Mouse (Mus musculus) fibroblast of lung, adult 2 months (primary cell): ENCODE results near the gene Ubl4a.
"Not testable (repeated sequence)": the region's sequence is repeated elsewhere in the genome, so short reads cannot be mapped to it uniquely, and the experiment has no call there.

Source experiments
- DNase-seq: peaks from one replicate; pipeline ENCODE4 v3.0.0-alpha.2; 2011; ENCODE audit warnings: low read depth

Gene Ubl4a

DNA sequence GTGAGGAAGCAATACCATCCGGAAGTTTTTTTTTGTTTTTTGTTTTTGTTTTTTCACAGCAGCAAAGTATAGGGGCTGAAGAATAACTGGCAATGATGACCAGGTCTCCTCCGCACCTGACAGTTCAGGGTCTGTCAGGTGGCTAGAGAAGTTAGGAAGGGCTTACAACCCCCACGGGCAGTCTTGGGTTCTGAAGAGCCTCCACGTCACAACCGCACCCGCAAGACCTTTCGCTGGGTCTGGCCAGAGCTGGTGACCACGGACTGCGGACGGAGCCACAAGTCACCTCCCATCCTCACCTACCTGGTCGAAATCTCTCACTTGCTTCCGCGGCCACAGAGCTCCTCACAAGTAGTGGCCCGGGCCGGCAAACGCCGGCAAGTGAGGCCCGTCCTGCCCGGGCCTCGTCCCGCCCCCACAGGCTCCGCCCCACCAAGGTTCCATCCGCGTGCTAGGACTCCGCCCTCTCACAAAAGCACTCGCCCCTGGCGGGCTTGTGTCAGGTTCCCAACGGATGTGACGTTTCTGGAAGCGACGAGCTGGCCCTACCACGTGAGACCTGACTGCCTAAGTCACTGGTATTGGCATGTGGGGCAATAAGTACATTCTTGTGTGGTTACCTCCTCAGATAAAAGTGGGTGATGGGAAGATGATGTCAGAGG is at the start of gene Ubl4a, which contains the start of gene Slc10a3:
Gene Ubl4a (minus strand): TSS at position 331 of the 662 bp plus-strand sequence.
Gene Slc10a3 (minus strand): TSS at position 462 of the 662 bp plus-strand sequence.
- peak; percentile 83 for DNase-seq

DNA sequence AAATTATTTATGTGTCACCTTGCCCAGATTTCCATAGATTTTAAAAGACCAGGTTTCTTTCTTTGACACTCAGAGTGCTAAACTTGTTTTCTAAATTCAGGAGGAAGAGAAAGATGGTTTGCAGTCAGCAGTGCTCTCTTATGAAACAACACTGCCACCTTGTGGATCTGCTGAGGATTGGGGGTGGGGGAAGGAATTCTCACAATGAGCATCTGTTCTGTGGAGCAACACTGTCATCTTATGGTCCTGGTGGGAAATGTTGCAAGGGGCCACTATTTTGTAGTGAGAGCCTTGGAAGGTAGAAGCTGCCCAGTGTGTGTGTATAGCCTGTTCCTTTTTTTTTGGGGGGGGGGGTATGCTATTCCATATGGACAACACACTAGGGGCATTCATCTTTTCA is 40.4 kb upstream of the Ubl4a start:
- no peak for DNase-seq

DNA sequence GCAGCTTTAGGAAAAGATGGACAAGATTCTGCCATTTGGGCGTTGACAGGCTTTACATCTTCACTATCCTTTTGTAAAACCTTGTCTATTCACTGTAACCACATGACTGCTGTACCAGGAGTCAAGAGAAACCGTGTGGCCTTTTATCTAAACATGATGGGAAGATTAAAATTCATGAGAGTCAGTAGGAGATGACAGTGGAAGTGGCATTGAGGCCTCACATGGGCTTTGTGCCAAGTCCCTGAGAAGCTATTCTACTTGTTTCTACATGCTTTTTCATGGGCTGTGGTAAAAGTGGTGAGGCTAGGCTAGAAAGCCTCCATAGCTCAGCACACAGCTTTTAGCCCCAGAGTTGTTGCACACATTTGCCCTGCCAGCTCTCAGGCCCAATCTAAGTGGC is 35.3 kb upstream of the Ubl4a start:
- no peak for DNase-seq

DNA sequence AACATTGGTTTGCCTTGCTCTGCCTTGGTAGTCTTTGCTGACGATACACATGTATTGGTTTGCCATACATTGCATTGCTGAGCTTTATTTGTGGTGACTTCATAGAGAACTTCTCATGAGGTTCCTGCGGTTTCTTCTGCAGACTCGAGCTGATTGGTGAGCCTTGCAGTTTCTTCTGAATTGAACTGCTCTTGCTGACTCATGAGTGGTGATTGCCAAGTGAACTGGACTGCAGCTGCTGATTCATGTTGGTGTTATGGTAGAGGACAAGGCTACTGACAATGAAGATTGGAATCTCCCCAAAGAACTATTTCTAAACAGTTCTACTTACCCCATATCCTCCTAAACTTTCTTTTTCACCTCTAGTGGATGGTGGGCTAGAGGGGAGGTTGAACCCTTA is 27.1 kb upstream of the Ubl4a start:
- DNase-seq = no peak

DNA sequence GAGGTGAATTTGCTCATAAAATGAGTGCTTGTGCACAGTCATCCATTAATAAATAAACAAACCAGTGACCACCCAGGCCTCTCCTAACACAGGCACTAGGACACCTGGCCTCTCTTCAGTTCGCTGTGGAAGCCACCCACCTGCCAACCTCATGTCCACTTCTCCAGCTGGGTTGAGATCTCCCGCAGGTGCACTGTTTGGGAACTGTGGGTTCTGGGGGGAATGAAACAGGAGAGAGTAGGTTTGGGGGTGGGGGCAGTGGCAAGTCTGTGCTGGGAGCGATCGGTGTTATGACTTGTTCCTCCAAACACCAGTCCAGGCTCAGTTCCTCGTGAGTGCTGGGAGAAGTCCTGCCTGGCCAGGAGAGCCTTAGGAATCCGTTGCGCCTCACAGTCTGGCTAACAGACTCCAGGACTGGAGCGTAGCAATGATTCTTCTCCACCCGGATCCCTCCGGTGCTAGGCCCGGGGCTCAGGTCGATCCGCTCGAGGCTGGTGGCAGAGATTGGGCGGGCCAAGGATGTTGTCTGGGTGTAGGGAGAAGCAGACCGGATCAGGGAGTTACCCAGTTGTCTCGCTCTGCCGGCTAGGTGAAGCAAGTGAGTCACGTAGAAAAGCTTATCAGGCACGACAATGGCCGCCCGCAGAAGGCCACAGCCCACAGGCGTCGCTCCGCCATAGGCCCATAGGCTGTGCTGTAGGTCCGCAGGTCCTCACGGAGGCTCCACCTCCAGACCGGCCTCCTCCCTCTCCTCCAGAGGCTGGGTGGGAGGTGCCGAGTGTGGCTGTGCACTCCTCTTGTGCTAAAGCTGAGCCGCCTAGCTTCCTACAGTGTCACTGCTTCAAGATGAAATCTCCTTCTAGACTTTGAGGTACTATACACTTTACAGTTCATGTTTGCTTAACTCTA is 19.8 kb upstream of the Ubl4a start, which contains the start of the genes Fam3a and Ikbkg:
Gene Fam3a (minus strand): TSS at position 738 of the 909 bp plus-strand sequence.
Gene Ikbkg (plus strand): TSS at position 756 of the 909 bp plus-strand sequence.
- peak; percentile 73 for DNase-seq

DNA sequence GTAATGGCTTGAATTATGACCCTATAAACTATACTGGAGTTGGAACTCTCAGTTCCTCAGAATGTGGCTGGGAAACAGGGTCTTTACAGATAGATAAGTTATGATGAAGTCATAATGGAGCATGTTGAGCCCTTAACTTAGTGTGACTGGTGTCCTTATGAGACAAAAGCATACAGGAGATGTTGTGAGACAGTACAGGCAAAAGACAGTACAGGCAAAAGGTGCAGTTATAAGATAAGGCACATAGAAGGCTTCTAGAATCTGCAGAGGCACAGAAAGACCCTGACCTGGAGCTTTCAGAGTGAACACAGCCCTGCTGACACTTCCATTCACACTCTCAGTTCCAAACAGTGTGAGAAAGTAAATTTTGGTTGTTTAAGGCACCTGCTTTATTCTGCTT is 15.1 kb upstream of the Ubl4a start:
- no peak for DNase-seq

DNA sequence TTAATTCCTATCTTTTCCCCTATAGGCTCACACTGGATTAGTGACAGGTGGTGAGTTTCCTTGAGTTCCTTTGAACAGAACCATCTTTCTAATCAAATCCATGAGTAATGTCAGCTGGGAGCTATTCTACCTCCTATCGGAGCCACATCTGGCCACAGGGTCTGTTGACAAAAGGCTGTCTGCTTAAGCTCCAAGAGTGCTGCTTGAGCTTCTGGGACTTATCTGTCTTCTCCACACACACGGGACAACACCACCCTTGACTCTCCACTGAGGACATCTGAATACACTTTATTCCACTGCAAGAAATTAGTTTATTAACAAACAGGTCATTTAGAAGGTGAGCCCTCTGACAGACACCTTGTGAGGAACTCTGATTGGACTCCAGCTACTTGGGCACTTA is 11.4 kb upstream of the Ubl4a start:
- DNase-seq = no peak

DNA sequence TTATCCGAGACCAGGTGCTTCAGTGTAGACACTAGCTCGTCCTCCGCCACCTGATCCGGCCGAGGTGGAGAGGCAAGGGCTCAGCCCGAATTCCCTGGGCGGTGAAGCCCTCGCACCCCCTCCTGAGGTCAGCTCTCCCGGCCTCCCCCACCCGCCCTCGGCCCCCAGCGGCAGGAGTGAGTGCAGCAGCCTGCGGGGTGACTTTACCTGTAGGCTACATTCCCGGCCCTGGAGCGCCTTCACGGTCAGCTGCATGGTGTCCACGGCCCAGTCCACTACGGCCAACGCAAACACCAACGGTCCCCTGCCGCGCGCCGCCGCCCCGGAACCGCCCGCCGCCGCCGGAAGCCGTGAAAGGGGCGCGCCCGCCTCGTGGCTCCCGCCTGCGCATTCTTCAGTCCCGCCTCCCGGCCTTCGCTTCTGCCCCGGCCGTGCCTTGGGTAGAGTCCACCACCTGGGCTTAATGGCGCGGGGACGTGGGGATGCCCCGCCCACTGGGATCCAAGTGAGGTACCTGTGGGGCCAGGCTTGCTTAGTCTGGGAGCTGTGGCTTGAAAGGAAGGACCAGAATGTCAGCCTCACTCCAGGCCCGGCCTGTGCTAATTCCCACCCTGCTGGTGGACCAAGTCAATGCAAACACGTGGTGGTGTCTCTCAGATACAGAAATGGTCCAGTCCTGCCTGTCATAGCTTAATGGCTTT is 4.7 kb downstream of the Ubl4a start:
- no peak for DNase-seq

DNA sequence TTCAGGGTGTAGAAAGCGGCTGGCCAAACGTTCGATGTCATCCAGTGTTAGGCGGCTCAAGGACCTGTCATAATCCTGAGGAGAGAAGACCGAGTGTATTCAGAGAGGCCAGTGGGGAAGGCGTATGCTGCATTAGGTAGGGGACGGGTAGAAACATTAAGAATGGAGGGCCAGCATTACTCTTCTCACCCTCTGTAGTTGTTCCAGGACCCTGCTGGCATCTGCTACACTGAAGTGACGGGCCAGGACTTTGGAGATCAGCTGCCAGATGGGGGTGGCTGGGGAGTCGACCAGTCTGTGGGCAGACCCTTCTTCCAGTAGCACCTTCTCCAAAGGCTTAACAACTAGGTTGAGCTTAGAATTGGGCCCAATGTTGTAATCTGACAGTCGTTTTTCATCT is 5.5 kb downstream of the Ubl4a start:
- no peak for DNase-seq

DNA sequence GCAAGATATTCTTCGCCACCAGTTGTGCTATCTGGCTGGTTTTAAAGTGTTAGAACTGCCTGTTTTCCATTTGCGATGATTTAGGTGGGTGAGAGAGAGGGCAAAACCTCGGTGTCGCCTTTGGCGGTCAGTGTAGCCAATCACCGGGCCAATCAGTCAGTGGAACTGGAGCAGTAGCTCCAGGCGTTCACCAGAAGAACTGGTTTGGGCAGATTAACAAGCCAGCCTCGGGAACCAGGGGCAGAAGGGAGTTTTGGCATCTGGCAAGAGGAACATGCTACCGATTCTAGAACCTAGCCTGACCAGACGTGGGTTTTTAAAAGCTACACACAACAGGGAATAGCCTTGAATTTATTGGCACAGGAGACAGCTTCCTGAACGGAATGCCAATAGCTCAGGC is 13.8 kb downstream of the Ubl4a start:
- no peak for DNase-seq

DNA sequence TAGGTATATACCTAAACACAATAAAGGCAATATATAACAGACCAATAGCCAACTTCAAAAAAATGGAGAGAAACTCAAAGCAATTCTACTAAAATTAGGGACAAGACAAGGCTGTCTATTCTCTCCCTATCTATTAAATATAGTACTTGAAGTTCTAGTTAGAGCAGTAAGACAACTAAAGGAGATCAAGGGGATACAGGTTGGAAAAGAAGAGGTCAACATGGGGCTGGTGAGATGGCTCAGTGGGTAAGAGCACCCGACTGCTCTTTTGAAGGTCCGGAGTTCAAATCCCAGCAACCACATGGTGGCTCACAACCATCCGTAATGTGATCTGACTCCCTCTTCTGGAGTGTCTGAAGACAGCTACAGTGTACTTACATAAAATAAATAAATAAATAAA is 15.9 kb downstream of the Ubl4a start:
- DNase-seq = not testable (repeated sequence)

DNA sequence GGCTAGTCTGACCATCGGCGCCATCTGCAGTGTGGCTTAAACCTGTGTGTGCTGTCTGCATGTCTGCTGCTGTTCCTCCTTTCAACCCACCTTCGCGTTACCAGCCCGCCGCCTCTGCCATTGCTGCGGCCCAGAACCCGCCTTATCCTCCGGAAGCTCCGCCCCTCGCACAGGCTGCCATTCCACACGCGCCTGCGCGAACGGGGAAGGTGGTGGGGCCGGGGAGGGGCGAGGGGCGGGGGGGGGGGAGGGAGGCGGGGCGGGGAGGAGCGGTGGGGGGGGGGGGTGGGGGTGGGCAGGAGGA is 19.6 kb downstream of the Ubl4a start, which contains the start of gene Lage3:
Gene Lage3 (minus strand): TSS at position 152 of the 304 bp plus-strand sequence.
- peak; percentile 22 for DNase-seq

DNA sequence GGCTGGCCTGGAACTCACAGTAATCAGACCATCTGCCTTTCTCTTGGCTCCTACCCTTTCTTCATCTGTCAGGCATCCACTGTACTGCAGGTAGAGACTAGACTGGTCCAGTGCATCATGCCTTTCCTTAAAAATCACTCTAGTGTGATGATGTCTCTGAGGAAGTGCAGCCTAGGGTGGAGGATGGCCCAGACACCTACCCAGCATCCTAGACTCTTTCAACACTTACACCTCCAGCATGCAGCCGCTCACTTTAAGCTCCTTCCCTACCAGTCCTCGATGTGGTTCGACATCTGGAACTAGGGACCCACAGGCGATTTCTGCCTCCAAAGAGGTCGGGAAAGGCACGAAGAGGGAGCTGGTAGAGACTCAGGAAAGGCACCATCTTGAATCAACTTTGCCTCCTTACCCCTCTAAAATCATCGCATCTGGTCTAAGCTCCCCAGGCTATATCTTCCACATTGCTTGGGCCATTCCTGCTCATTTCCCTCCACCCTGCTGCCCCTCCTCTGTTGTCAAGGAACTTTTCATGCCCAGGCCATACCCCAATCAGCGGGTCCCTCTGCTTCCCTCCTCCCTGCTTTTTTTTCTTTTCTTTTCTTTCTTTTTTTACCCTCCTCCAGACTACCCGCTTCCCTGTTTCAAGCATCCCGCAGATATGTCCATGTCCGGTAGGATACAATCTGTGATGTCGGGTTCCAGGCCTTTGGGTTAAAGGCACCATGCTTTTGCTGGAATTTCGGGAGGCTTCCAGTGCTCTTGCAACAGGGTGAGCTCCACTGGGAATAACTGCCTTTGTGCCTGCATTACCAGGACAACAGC is 20.2 kb downstream of the Ubl4a start:
- DNase-seq = no peak

DNA sequence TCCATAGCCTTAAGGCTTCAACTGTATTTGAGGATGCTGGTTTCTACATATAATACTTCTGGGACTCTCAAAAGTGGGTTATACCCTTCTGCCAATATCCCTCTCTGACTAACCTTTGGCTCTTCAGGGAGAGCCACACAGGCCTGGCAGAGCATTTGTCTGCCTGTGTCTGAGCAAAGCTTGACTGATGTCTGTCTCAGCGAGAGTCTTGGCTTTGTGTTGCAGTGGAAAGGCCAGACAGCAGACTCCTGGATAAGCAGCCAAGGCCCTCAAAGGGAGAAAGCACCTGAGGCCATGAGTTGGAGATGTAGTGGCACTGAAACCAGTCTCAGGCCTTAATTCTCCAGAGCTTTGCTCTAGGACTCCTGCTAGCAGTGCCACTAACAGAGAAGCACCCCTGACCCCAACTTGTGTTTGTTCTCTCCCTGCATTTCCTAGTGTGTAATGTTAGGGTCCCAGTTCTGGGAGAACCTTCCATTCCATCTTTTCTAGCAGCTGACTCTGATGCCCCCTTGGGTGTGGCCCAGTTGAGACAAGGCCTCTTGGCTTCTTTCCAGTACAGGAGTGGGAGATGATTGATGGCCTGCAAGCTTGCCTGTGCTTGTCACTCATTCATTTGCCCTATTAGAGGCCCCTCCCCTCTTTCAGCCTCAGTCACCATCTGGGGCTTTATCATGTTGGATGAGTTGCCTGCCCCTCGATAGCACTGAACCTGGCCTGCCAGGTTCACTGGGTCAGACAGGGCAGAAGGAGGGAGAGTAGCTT is 42.7 kb downstream of the Ubl4a start:
- DNase-seq = no peak

DNA sequence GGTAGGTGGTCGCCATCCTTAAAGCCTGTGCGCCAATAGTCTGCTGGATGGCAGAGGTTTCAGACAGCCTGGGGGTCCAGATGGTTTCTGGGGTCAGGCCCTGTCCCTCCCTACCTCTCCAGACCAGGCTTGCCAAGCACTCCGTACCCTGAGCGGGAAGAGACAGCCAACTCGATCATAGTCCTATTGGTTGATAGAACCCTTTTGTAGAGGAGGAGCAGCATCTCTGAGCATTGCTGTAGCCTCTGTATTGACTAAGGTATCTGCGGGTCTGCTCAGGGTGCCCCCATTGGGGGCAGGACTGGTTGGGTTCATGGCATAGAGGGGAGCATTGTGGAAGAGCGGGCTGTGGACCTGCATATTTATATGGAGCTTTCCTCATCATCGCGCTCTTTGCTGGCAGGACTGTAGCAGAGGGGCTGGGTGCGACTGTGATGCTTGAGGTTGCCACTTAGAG is 43.8 kb downstream of the Ubl4a start:
- DNase-seq = no peak

DNA sequence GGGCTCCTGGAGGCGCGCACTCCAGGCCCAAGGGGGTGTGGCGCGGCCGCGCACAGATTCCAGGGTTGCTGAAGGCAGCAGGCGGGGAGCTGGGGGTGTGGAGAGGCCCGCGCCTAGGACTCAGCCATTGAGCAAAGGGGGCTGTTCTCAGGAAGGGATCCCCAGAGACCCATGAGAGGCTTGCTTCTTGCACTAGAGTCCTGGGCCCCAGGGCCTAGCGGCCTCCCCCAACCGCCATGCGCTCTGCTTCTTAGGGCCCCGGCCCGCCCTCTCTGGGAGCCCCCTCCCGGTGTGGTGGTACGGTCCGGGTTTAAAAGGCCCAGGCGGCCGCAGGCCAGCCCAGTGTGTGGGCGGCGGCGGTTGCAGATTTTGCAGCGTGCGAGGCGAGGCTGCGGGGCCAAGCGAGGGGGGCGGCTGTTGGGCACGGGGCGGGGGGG is 44.3 kb downstream of the Ubl4a start, which contains the start of gene Plxna3:
Gene Plxna3 (plus strand): TSS at position 342 of the 437 bp plus-strand sequence.
- no peak for DNase-seq
